Mouse (Mus musculus): ENCODE measurements around the gene Senp8. TPM values are rescaled to one million over a fixed set of nuclear protein-coding genes. Genes with fewer than 3 reads are reported as not detected.
"Not testable (repeated sequence)": the region's sequence is repeated elsewhere in the genome, so short reads cannot be mapped to it uniquely, and the experiment has no call there.

Senp8 gene
- 3.4 and 3.6 TPM in 2 replicates for polyA plus RNA-seq (2015; fragmentation: Nextera tagmentation; extraction: Ambion mirVana)

GRCm38 (mm10) chr9:59750267-59751065 is at the start of gene Senp8, which contains the start of gene Myo9a:
Gene Senp8 (minus strand): TSS chr9:59750710.
Gene Myo9a (plus strand): TSS chr9:59750896.
- H3K9ac ChIP-seq (replicated peaks; ENCODE audit: low read depth): peak within 1 kb of the TSS; percentile 82
- no peaks in the 10 kb centered on the region for H3K9me3 ChIP-seq (ENCODE audit: low read length)
- TF ChIP-seq CTCF (IDR thresholded peaks at IDR 0.05) (peak; percentile 50), EP300 (IDR thresholded peaks at IDR 0.05) (no peak)
- 3% methylated on average over 35 of the region's 59 CpGs for WGBS
- H3K4me2 ChIP-seq (replicated peaks; ENCODE audit: low read depth, low read length): peak within 1 kb of the TSS; percentile 63
- DNase-seq (ENCODE audit: low spot score) (peak; percentile 99), ATAC-seq (peak; percentile 94)
- H3K27ac ChIP-seq (ENCODE audit: low read length): peak within 1 kb of the TSS; percentile 96
- no peaks in the 10 kb centered on the region for H3K36me3 ChIP-seq (ENCODE audit: insufficient read depth, low read length)
- H3K4me3 ChIP-seq (ENCODE audit: low read depth, low read length): peak within 1 kb of the TSS; percentile 86
- peaks cover 4% of the 10 kb centered on the region; the same call in 1 of the 2 replicates for H3K4me1 ChIP-seq (ENCODE audit: insufficient read depth, low read depth, low read length)
- H3K27me3 ChIP-seq (replicated peaks; ENCODE audit: insufficient read depth, low read length): no peaks in the 10 kb centered on the region

DNA sequence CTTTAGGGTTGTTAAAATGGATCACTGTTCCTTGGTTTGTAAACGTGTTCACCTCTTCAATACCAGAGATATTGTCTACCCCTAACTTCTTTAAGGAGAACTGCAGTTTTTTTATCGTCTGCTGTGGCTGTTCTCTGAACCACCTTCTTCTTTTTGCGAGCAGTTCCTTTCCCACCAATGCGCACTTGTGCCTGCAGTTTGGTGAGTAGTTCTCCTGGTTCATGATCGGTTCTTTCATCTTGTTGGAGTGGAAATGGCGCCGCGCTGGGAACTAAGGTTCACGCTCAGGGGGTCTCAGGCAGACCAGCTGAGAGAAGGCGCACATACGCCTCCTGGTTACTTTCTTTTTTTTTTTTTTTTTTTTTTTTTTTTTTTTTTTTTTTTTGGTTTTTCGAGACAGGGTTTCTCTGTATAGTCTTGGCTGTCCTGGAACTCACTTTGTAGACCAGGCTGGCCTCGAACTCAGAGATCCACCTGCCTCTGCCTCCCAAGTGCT is 16.5 kb upstream of the Senp8 start:
- H3K27me3 ChIP-seq (replicated peaks; ENCODE audit: insufficient read depth, low read length); H3K27ac ChIP-seq (ENCODE audit: low read length); H3K36me3 ChIP-seq (ENCODE audit: insufficient read depth, low read length); H3K4me3 ChIP-seq (ENCODE audit: low read depth, low read length); H3K9me3 ChIP-seq (ENCODE audit: low read length); H3K9ac ChIP-seq (replicated peaks; ENCODE audit: low read depth); ATAC-seq; H3K4me1 ChIP-seq (ENCODE audit: insufficient read depth, low read depth, low read length); H3K4me2 ChIP-seq (replicated peaks; ENCODE audit: low read depth, low read length); DNase-seq (ENCODE audit: low spot score): not testable (repeated sequence)
- 86% methylated on average over 11 of the region's 13 CpGs for WGBS

- Histone ChIP-seq H3K36me3 (ENCODE audit: insufficient read depth, low read length) (no peaks in the 10 kb centered on the region), H3K9ac (replicated peaks; ENCODE audit: low read depth) (no peak overlapping the region), H3K4me3 (ENCODE audit: low read depth, low read length) (no peak overlapping the region), H3K4me2 (replicated peaks; ENCODE audit: low read depth, low read length) (no peak overlapping the region), H3K27me3 (replicated peaks; ENCODE audit: insufficient read depth, low read length) (no peaks in the 10 kb centered on the region), H3K9me3 (ENCODE audit: low read length) (no peaks in the 10 kb centered on the region), H3K27ac (ENCODE audit: low read length) (no peak overlapping the region), H3K4me1 (ENCODE audit: insufficient read depth, low read depth, low read length) (no peaks in the 10 kb centered on the region)
- no peak for ATAC-seq
- TF ChIP-seq CTCF (IDR thresholded peaks at IDR 0.05) (peak; percentile 52), EP300 (IDR thresholded peaks at IDR 0.05) (no peak)
- WGBS: 43% methylated on average over 3 of the region's 3 CpGs
- DNase-seq (ENCODE audit: low spot score): peak; percentile 40
These were observed 10.0 kb upstream of the Senp8 start for GRCm38 (mm10) chr9:59760515-59760914.

DNA sequence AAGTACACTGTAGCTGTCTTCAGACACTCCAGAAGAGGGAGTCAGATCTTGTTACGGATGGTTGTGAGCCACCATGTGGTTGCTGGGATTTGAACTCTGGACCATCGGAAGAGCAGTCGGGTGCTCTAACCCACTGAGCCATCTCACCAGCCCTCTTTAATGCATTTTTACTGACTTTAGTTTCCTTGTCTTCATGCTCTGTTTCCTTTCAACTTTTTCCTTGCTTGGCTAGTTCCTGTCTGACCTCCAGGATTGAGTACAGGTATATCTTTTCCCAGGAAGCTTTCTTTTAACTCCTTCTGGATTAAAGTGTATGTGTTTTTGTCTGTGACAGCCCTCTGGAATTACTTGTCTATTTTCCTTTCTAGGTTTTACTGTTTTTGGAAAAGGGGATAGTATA is 6.5 kb upstream of the Senp8 start:
- not testable (repeated sequence) for H3K9ac ChIP-seq (replicated peaks; ENCODE audit: low read depth); H3K9me3 ChIP-seq (ENCODE audit: low read length); H3K4me1 ChIP-seq (ENCODE audit: insufficient read depth, low read depth, low read length); H3K27me3 ChIP-seq (replicated peaks; ENCODE audit: insufficient read depth, low read length); H3K27ac ChIP-seq (ENCODE audit: low read length); ATAC-seq; H3K36me3 ChIP-seq (ENCODE audit: insufficient read depth, low read length); DNase-seq (ENCODE audit: low spot score); H3K4me3 ChIP-seq (ENCODE audit: low read depth, low read length); H3K4me2 ChIP-seq (replicated peaks; ENCODE audit: low read depth, low read length)
- WGBS: 89% methylated on average over 2 of the region's 3 CpGs

DNA sequence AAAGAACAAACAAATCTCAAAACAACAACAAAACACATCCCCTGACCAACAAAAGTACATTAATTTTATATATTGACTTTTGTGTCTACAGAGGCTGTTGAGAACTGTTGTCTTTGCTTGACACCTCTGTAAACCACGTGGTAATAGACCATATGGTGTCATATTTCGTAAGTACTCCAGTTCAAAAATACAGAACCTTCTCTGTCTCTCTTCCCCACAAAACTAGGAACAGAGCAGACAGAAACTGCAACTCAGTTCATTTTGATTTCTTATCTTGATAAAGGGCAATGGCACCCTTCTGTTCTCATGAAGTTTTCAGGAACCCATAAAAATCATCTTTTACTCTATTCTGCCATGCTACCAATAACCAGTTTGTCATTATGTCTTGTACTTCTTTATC is 4.7 kb upstream of the Senp8 start:
- no peak overlapping the region for H3K27ac ChIP-seq (ENCODE audit: low read length)
- no peaks in the 10 kb centered on the region for H3K4me1 ChIP-seq (ENCODE audit: insufficient read depth, low read depth, low read length)
- DNase-seq (ENCODE audit: low spot score): no peak
- no peak overlapping the region for H3K4me3 ChIP-seq (ENCODE audit: low read depth, low read length)
- WGBS: 50% methylated on average over 2 of the region's 2 CpGs
- no peak overlapping the region for H3K4me2 ChIP-seq (replicated peaks; ENCODE audit: low read depth, low read length)
- H3K36me3 ChIP-seq (ENCODE audit: insufficient read depth, low read length): no peaks in the 10 kb centered on the region
- no peak for ATAC-seq
- no peaks in the 10 kb centered on the region for H3K27me3 ChIP-seq (replicated peaks; ENCODE audit: insufficient read depth, low read length)
- H3K9ac ChIP-seq (replicated peaks; ENCODE audit: low read depth): no peak overlapping the region
- no peaks in the 10 kb centered on the region for H3K9me3 ChIP-seq (ENCODE audit: low read length)
- no peak for TF ChIP-seq EP300 (IDR thresholded peaks at IDR 0.05)
- no peak for TF ChIP-seq CTCF (IDR thresholded peaks at IDR 0.05)

- Histone ChIP-seq H3K4me3 (ENCODE audit: low read depth, low read length) (peak overlapping the region; percentile 86), H3K27me3 (replicated peaks; ENCODE audit: insufficient read depth, low read length) (no peaks in the 10 kb centered on the region), H3K4me2 (replicated peaks; ENCODE audit: low read depth, low read length) (peak overlapping the region; percentile 63), H3K9me3 (ENCODE audit: low read length) (no peaks in the 10 kb centered on the region), H3K4me1 (ENCODE audit: insufficient read depth, low read depth, low read length) (peaks cover 4% of the 10 kb centered on the region; the same call in 1 of the 2 replicates), H3K36me3 (ENCODE audit: insufficient read depth, low read length) (no peaks in the 10 kb centered on the region), H3K27ac (ENCODE audit: low read length) (peak overlapping the region; percentile 96), H3K9ac (replicated peaks; ENCODE audit: low read depth) (peak overlapping the region; percentile 82)
- ATAC-seq (no peak), DNase-seq (ENCODE audit: low spot score) (peak; percentile 66)
- 0% methylated on average over 2 of the region's 2 CpGs for WGBS
- TF ChIP-seq EP300 (IDR thresholded peaks at IDR 0.05) (no peak), CTCF (IDR thresholded peaks at IDR 0.05) (no peak)
These were observed 1.5 kb upstream of the Senp8 start for GRCm38 (mm10) chr9:59751966-59752365.
